Mouse (Mus musculus) left cerebral cortex, postnatal 4 days (tissue): ENCODE data around the gene Gm7029. TPM values are rescaled to one million over a fixed set of nuclear protein-coding genes. Genes with fewer than 3 reads are reported as not detected.
A peak's percentile ranks its signal among the peaks of the same experiment; 100 is the strongest.
"Not testable (repeated sequence)": the region's sequence is repeated elsewhere in the genome, so short reads cannot be mapped to it uniquely, and the experiment has no call there.

Source experiments
- DNase-seq: peaks from one replicate; pipeline ENCODE4 v3.0.0-alpha.2; 2022
- intact Hi-C: fragments of 180-260 bp; cut with DNase I; formaldehyde crosslinking; loops from one replicate; pipeline ENCODE4 v1.15.1; 2025
- total RNA-seq, 2 experiments: library from RNA; stranded (reverse); gene quantifications; 2 replicates each; pipeline ENCODE4 v1.2.3; 2021

Gm7029 gene
- not detected for total RNA-seq

GRCm38 (mm10) chr17:33873537-33873936, at the start of gene Gm7029:
Gm7029 (plus strand) TSS chr17:33873837.
- intact Hi-C loops, DNase-seq: not testable (repeated sequence)

- intact Hi-C loops: no loop called here
- DNase-seq: peak; percentile 97
Measured at GRCm38 (mm10) chr17:33824084-33824996, 49.3 kb upstream of the Gm7029 start, which contains the start of the genes Rps28 and Ndufa7. Rps28 (minus strand) TSS chr17:33824562. Ndufa7 (plus strand) TSS chr17:33824572.

- DNase-seq, intact Hi-C loops: not testable (repeated sequence)
Measured at GRCm38 (mm10) chr17:33824997-33825330, 48.7 kb upstream of the Gm7029 start.

GRCm38 (mm10) chr17:33825462-33825861, 48.2 kb upstream of the Gm7029 start:
- no peak for DNase-seq
- intact Hi-C loops: no loop called here

- peak; percentile 74 for DNase-seq
- intact Hi-C loops: no loop called here
Measured at GRCm38 (mm10) chr17:33826850-33827249, 46.8 kb upstream of the Gm7029 start.

GRCm38 (mm10) chr17:33828892-33829291, 44.7 kb upstream of the Gm7029 start:
- intact Hi-C loops: no loop called here
- no peak for DNase-seq

GRCm38 (mm10) chr17:33829561-33829960, 44.1 kb upstream of the Gm7029 start:
- intact Hi-C loops: no loop called here
- DNase-seq: no peak

GRCm38 (mm10) chr17:33842966-33843795, 30.5 kb upstream of the Gm7029 start, which contains the start of gene Cd320:
Cd320 (plus strand) TSS chr17:33843091.
- peak; percentile 92 for DNase-seq

GRCm38 (mm10) chr17:33844196-33844595, 29.4 kb upstream of the Gm7029 start:
- DNase-seq: no peak
- intact Hi-C loops: no loop called here

More at GRCm38 (mm10) chr17:33842966-33843795, 30.5 kb upstream of the Gm7029 start, which contains the start of gene Cd320:
- intact Hi-C loops: no loop called here

GRCm38 (mm10) chr17:33848139-33848538, 25.5 kb upstream of the Gm7029 start:
- intact Hi-C loops: no loop called here

GRCm38 (mm10) chr17:33851331-33851730, 22.3 kb upstream of the Gm7029 start:
- no peak for DNase-seq
- intact Hi-C loops: no loop called here

More at GRCm38 (mm10) chr17:33848139-33848538, 25.5 kb upstream of the Gm7029 start:
- no peak for DNase-seq

- intact Hi-C loops: no loop called here
Measured at GRCm38 (mm10) chr17:33857816-33858215, 15.8 kb upstream of the Gm7029 start.

GRCm38 (mm10) chr17:33865330-33866030, 8.2 kb upstream of the Gm7029 start:
- intact Hi-C loops: no loop called here

More at GRCm38 (mm10) chr17:33857816-33858215, 15.8 kb upstream of the Gm7029 start:
- DNase-seq: no peak

GRCm38 (mm10) chr17:33874411-33874810, 774 bp downstream of the Gm7029 start:
- intact Hi-C loops: no loop called here
- DNase-seq: peak; percentile 6

More at GRCm38 (mm10) chr17:33865330-33866030, 8.2 kb upstream of the Gm7029 start:
- DNase-seq: peak; percentile 18

GRCm38 (mm10) chr17:33875797-33876196, 2.2 kb downstream of the Gm7029 start:
- intact Hi-C loops, DNase-seq: not testable (repeated sequence)

GRCm38 (mm10) chr17:33884320-33884719, 10.7 kb downstream of the Gm7029 start:
- intact Hi-C loops, DNase-seq: not testable (repeated sequence)

- intact Hi-C loops, DNase-seq: not testable (repeated sequence)
Measured at GRCm38 (mm10) chr17:33887802-33888201, 14.2 kb downstream of the Gm7029 start.

GRCm38 (mm10) chr17:33888230-33888629, 14.6 kb downstream of the Gm7029 start:
- intact Hi-C loops, DNase-seq: not testable (repeated sequence)

- intact Hi-C loops: not testable (repeated sequence)
Measured at GRCm38 (mm10) chr17:33889941-33890532, 16.4 kb downstream of the Gm7029 start.

GRCm38 (mm10) chr17:33890533-33891059, 17.0 kb downstream of the Gm7029 start, which contains the start of gene Kifc1:
Kifc1 (minus strand) TSS chr17:33890661.
- intact Hi-C loops: no loop called here
- DNase-seq: peak; percentile 100

More at GRCm38 (mm10) chr17:33889941-33890532, 16.4 kb downstream of the Gm7029 start:
- not testable (repeated sequence) for DNase-seq
